Mouse (Mus musculus) erythroblast, embryonic 14.5 days (primary cell): ENCODE data around the gene Lmbrd1.

ENCODE experiments used
- GATA1 ChIP-seq: IDR thresholded peaks from 2 replicates; pipeline ENCODE4 v1.6.1; 2012; ENCODE audit warnings: low read length, inconsistent platforms, mixed read lengths
- TAL1 ChIP-seq: IDR thresholded peaks from 3 replicates; pipeline ENCODE4 v1.6.1; 2012; ENCODE audit warnings: low read length, inconsistent platforms, mixed read lengths

DNA sequence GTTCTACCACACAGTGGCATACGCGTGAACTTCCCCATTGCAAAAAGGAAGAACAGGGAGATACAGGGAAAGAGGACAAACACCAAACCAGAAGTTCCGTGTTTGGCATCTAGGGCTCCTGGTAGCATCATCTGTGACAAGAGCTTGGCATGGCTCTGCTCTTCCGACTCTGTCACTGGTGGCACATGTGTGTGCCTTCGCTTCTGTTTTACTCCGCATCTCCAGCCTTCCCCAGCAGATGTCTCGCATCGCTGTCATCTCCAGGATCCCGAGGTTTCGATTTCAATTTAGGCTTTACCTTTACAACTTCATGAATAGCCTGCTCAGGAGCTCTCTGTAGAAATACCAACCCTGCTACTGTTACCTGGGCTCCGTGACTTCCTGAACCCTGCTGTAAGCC lies 51.4 kb downstream of the Lmbrd1 start:
- TF ChIP-seq GATA1, result no peak
- no peak for TF ChIP-seq TAL1
